Mouse (Mus musculus): ENCODE data around the gene Dhx35.

- TF ChIP-seq CTCF (conservative IDR thresholded peaks at IDR 0.05; ENCODE audit: insufficient read depth, insufficient read length, low read depth, low read length) (no peak), POLR2A (IDR thresholded peaks at IDR 0.05; ENCODE audit: low read depth, low read length) (no peak)
Observed at GRCm38 (mm10) chr2:158833221-158833620, 38.6 kb downstream of the Dhx35 start.
